Mouse (Mus musculus): ENCODE results near the gene Ssbp3. TPM values are rescaled to one million over a fixed set of nuclear protein-coding genes. Genes with fewer than 3 reads are reported as not detected.

Gene Ssbp3
- total RNA-seq, 4 experiments from 2014 or later = 24.0 to 27.1 (median 25.8) TPM

DNA sequence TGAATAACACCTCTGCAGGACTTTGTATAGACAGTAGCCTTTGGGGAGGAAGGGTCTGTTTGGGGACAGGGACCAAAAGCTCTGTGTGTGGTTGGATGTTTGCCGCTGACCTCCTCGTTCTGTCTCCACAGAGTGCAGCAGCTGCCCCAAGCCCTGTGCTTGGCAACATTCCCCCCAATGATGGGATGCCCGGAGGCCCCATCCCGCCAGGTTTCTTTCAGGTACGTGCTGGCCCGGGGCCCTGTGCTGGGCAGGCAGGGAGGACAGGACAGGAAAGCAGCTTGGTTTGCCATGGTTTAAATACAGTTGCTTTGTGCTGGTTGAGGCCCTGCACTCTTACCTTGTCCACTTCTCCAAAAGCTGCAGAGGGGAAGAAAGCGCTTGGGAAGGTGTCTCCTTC, 99.0 kb downstream of the Ssbp3 start:
- DNase-seq (ENCODE audit: low spot score in 2 of 2) = no peak

DNA sequence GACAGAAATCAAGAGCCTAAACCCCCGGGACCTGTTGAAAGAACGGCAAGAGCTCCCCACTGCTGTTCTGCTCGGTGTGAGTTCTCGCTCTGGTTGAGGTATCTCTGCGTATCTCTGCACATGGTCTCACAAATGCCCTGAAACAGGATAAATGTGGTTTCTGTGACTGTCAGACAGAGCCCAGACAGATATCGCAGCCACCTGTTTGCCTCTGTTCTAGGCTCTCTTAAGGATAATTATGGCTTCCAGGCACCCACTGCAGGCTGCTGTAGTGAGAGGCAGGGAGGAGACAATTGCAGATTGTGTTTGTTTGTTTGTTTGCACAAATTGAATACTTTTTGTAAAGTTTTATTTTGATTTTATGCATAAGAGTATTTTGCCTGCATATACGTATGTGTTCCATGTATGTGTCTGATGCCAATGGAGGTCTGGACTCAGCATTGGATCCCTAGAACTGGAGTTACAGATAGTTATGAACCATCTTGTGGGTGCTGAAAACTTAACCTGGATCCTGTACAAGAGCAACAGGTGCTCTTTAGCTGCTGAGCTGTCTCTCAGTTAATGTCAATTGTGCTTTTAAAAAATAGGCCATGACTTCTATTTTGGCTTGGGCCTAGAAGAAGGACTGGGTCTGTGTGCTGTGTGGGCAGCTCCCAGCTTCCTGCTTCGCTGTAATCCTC, 101.0 kb downstream of the Ssbp3 start:
- DNase-seq (ENCODE audit: low spot score in 2 of 2) = no peak

DNA sequence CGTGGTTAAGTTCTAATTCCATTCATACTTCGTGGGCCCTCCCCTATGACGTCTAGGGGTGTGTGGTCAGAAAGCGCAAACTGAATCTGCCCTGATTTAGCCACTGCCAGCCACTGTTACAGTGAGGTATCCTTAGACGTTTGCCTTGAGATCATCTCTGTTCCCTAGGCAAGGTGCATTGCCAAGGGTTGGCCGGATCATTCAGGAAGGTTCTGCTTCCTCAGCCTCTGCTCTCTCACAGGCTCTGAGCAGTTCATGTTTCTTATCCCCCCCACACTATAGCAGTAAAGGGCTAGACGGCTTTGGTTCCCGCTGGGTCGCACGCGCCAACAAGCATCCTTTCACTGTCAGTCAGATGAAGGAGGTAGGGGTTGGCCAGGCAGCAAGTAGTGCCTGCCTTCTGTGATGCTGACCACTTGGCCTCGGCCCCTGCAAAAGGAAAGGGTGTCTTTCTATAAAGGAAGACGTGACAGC, 101.5 kb downstream of the Ssbp3 start:
- DNase-seq (ENCODE audit: low spot score in 2 of 2) = peak in 1 of 2 experiments; percentile 40

DNA sequence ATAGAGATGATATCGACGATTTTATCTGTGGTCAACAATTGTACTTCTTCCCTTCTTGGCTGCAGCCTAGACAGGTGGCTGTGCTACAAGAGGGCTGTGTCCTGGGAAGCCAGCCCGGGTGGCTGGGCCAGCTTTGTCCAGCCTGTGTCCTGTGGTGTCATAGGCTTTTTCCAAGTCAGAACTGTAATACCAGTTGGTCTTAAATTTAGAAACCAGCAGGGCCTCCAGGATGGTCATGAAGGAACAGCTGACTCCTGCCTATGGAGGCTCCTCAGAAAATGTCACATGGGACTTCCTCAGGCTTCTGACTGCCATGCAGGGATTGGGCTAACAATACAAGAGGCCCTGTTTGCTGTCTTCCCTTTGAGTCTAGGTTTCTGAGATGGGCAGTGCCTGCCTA, 102.1 kb downstream of the Ssbp3 start:
- peak; percentile 35 to 64 for DNase-seq (ENCODE audit: low spot score in 2 of 2)

DNA sequence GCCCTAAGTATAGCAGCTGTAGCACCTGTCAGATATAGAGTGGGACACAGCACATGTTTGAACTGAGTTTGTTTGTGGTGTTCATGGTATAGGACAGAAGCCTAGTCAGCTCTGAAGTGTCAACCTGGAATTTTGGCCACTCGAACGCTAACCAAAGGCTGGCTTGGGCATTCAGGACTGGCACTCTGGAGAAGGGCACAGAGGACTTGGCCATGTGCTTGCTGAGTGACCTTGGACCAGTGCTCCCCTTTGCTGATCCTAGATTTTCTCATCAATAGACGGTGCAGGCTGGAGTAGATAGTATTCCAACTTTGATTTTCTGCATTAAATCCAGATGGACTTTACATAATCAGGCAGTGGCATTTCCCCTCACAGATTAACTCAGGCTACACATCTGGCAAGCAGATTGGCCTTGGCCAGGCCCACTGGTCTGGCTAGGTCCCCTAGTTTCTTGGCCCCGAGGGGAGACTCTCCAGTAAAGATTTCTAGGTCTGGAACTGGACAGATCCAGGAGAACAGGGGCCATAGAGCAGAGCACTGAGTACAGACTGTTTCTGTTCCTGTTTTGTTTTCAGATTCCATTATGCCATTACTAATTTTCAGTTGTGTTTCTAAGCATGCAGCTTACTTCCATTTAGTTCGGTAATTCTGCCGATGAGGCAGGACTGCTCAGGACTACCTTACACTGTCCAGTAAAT, 102.8 kb downstream of the Ssbp3 start:
- DNase-seq (ENCODE audit: low spot score in 2 of 2) = peak; percentile 26 to 38

DNA sequence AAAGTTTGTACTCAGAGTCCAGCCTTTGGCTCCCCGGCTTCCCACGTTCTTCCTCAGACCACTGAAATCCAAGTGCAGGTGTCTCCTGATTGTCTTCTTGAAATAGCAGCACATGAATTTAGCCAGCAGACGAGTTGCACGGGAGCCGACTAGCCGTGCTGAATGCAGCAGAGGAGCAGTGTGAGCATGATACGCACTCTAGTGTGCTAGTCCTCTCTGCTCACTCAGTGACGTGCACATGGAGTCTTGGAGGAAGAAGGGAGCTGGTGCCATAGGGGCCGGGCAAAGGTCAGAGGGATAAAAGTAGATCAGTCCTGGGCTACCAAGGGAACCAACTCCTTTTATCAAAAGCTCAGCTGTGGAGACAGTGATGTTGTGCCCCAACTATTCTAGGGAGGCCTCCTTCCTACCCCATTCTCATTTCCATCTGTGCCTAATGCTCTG, 103.3 kb downstream of the Ssbp3 start:
- no peak for DNase-seq (ENCODE audit: low spot score in 2 of 2)

DNA sequence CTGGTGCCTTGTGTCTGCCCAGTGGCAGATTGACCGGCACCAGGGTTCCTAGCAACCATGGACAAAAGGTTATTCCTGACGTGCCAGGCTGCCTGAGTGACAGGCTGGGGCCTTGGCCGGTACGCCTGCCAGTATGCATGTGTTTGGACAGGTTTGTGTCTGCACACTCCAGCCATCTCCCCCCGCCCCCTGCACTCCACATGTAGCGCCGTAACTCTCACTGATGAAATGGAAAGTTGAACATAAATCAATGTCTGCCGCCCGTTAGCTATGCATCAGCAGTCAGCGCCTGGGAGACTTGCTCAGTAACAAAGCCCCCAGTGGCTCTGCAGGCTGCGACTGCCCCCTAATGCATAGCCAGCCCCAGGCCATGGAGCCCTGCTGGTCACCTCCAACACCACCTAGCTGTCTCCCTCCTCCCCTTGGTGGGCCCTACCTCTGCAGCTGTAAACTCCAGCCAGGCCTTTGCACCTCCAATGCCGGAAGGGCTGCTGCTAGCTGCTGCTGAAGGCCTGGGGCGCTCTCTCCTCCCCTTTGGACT, 105.5 kb downstream of the Ssbp3 start:
- DNase-seq (ENCODE audit: low spot score in 2 of 2) = no peak

DNA sequence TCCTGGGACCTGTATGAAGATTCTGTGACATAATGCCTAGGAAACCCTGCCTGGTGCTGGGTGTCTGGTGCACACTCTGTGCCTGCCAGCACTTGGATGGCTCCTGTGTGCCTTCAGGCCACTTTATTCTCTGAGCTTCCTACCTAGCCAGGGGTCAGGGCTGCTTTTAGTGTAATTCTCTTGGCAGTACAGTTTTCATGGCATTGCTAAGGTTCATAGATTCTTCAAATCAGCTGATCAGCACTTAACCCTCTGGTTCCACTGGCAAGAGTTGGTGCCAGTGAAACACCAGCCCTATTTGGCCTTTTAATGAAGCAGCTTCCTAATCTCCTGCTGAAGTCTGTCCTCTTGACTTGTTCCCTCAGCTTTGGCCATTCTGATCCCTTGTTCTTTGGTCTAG, 106.8 kb downstream of the Ssbp3 start:
- DNase-seq (ENCODE audit: low spot score in 2 of 2) = no peak

DNA sequence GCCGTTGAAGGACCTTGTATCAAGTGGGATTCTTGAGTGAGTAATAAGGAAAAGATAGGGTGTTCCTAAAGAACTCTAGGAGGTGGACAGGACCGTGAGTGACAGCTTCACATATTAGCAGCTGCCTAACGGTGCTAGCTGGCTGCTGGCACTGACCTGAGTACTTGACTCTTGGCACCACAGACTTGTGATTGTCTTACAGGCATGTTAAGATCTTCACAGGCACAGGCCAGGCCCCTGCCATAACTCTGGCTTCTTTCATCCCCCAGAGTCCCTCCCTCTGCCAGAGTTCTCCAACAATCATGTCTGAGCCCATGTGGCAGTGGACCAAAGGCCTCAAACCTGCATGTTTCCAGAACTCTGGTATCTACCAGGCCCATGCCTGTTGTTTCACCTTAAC, 108.0 kb downstream of the Ssbp3 start:
- peak in 1 of 2 experiments; percentile 38 for DNase-seq (ENCODE audit: low spot score in 2 of 2)

DNA sequence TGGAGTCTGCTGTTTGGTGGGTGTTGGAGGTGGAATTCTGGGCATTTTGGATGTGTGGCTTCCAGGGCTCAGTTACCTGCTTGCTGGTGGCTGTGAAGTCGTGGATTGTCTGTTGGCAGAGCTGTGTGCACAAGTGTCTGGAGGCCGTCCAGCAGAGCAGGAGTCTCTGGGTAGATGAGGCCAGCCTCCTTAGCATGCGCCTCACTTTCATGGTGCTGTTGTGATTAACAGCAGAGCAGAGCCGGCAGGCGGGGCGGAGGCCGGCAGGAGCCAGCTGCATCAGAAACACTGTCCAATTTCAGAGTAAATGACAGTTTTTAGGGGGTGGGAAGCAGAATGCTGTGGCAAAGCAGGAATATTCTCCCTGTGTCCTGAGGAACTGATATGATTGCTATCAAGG, 108.5 kb downstream of the Ssbp3 start:
- DNase-seq (ENCODE audit: low spot score in 2 of 2) = peak in 1 of 2 experiments; percentile 24

DNA sequence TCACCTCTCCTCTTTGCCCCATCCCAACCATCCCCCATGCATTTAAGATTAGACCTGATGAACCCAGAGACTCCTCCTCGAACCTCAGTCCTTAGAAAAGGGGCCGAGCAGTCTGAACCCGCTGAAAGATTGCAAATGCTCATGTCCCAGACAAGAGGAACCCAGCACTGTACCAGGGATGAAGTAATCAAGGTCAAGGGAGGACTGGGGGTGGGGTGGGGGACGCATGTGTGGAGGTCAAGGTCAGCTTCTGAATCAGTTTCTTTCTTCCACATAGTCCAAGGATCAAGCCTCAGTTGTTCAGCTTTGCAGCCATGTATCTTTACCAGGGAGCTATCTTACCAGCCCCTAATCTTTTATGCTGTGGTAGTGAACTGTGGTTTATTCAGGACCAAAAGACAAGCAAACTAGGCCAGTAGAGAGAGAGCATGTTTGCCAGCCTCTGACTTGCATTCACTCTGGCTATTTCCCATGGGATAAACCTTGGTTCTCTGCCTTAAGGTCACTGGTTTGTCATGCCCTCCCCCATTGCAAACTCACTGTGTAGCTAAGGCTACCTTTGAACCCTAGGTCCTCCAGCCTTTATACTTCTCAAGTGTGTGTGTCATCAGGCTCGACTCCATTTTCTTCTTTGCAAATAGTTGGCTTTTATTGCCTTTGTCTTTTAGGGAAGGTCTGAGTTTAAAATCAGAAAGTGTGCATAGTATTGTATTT, 109.9 kb downstream of the Ssbp3 start:
- DNase-seq (ENCODE audit: low spot score in 2 of 2) = no peak

DNA sequence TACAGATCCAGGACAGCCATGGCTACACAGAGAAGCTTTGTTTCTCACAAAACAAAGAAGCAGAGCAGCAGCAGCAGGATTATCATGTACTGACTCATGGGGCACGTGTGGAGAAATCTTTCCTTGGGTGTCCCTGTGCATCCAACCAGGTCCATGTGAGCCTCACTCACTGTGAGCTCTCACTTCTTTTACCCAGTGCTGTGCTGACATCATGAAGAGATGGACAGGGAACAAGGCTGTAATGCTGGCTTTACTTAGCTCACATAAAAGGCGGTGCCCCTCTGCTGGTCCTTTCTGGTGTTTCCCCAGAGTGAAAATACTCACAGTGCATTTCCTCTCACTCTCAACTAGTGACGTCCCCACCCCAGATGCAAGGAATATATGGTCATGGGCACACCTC, 111.0 kb downstream of the Ssbp3 start:
- DNase-seq (ENCODE audit: low spot score in 2 of 2) = no peak

DNA sequence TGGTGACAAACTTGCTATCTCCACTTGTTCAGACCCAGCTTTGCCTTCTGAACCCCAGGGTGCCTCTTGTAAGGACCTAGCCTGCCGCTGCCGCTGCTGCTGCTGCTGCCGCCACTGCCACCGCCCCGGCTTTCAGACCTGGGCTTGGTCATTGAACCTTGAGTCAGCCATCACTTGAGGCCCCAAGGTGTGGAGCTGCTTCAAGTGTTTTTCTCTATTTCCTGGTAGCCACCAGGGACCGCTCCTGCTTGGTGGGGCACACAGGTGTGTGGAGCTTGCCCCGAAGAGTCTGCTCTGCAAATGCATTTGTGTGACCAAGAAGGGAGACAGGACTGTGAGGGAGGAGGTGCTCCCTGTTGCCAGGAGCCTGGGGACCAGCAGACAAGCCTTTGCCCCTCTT, 114.4 kb downstream of the Ssbp3 start:
- DNase-seq (ENCODE audit: low spot score in 2 of 2) = no peak

DNA sequence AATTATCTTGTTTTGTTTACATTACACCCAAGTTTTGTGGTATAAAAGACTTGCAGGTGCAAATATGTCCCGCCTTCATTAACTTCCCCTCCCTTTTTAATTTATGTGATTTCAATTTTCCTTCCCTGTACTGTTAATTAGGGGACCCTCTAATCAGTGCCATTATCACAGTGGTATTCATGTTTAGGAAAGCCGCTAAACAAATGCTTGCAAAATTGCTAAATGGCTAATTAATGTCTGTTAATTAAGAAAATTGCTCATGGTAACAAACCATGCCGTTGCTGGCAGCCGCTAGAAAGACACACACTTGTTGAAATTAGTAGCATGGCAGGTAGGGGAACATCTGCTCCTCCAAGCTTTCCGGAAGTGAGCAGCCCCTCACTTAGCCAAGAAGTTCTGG, 114.9 kb downstream of the Ssbp3 start:
- no peak for DNase-seq (ENCODE audit: low spot score in 2 of 2)

DNA sequence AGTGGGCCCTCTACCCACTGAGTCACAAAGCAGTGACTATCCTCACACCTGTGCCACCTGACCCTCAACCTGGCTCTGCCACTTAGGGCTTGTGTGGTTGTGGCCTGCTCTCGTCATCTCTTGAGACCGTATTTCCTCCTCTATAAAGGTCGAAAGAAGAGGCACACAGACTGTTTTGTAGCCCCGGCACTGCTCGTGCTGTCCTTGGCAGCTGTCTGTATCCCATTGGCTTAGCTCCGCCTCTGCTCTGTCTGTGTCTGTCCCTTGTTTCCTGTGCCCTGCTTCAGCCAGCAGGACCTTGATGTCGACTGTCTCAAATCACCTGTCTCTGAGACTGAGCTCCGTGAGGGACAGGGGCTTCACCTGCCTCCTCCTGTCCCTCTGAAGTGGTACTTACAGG, 116.0 kb downstream of the Ssbp3 start:
- no peak for DNase-seq (ENCODE audit: low spot score in 2 of 2)

DNA sequence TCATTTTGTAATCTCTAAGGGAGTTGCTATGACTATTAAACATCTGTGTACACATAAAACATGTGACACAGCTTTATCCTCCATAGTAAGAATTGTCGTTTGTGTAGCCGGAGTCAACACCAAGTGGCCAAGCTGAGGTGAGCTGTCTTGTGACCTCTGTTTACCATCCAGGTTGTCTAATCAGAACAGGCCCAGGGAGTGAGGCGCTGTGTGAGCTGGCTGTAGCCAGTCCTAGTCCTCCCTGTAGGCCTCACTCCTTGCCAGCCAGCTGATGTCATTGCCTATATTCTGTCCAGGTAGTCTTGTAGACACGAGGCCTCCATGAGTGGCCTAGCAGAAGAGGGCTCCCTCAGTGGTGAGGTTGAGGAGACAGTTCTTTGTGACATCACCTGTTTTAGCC, 125.2 kb downstream of the Ssbp3 start:
- no peak for DNase-seq (ENCODE audit: low spot score in 2 of 2)

DNA sequence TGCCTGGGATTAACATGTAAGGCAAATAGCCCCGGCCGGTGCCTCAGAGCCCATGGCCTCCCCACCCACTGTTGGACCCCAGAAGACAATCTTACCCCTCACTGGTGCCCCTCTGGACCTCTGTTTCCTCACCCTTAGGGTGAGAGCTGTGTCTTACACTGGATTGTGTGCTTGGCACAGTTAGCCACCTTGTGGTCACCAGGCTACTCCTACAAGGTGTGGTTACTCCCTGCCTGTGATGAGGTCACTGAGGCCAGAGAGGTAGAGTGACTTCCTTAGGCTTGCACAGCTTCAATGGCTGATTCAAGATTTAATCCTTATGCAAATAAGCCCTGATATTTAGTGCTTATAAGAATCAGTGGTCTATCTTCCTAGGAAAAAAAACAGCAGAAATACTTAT, 126.5 kb downstream of the Ssbp3 start:
- no peak for DNase-seq (ENCODE audit: low spot score in 2 of 2)

DNA sequence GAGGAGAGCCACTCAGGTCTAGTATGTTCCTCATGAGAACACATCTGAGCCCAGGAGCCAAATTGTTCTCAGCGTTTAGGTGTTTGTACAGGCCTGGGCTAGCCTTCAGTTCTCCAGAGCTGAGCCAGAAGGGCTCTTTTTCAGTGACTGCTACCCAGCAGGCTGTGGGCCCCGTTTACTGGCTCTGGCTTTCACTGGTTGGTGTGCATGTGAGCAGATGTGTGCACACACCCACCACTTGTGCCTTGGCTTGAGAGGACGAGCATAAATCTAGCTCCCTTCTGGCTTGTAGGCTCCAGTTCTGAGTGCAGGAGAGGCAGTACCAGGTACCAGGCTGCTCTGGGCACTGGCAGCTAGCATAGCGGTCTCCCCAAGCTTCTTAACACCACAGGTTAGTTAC, 127.8 kb downstream of the Ssbp3 start:
- DNase-seq (ENCODE audit: low spot score in 2 of 2) = no peak

DNA sequence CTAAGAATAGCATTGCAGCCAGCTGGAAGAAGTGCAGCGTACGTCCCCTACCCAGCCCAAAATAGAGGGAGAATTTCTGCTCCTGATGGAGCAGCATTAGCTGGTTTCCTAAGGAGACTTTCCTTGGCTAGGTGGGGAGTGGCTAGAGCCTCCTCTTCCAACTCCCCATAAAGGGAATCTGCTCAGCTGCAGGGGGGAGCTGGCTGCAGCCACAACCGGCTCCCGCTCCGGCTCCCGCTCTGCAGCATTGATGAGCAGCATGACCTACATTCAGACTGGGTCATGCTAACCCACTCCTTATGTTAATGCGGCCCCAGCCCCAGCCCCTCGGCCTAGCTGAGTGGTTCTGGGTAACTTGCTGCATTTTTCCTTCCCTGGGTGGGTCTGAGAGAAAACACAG, 128.8 kb downstream of the Ssbp3 start:
- DNase-seq (ENCODE audit: low spot score in 2 of 2) = no peak

DNA sequence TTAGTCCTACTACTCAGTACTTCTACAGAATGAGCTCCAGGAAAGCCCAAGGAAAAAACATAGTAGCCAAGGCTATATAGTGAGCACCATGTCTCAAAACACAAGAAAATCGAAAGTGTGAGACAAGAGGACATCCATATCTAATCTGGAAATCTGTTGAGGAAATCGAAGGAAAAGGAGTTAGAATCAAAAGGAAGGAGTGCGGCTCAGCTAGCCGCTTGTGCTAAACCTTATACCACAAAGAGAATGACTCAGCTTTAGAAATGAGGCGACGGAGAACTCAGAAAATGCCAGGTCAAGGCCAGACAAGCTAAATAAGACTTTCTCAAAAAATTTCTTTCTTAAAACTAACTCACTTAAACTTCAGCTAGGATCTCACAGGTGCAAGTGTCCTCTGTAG, 131.8 kb downstream of the Ssbp3 start:
- DNase-seq (ENCODE audit: low spot score in 2 of 2) = no peak

DNA sequence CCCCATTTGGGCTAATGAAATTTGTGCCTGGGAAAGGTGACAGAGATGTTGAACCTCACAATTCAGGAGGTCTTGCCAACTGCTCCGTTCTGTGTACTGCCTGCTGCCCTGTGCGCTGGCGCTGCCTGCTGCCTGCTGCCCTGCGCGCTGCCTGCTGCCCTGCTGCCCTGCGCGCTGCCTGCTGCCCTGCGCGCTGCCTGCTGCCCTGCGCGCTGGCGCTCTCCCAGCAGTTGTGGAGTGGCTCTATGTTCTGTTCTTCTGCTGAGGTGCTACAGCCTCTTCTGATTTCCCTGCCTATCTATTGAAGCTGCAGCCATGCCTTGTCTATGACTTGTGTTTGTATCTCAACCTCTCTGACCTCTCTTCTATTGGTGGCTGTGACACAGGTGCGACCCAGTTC, 134.7 kb downstream of the Ssbp3 start:
- no peak for DNase-seq (ENCODE audit: low spot score in 2 of 2)

DNA sequence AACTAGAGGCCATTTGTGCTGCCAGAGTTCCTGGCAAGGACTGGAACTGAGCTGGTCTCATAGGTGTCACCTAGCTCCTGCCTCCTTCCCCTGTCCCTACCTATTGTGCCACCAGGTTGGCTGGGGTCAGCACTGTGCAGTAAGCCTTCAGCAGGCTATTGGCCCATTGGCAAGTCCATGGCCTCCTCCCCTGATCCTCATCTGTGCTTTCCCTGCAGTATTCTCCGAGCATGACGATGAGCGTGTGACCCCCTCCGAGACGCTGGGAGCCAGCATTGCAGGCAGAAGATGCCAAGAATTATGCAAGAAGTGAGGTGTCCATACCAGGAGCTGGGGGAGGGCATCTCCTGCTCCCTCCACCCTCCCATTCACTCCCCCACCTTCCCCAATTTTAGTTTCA, 137.3 kb downstream of the Ssbp3 start:
- no peak for DNase-seq (ENCODE audit: low spot score in 2 of 2)
